Mouse (Mus musculus) liver, adult 2 months (tissue): Measurements from ENCODE around the gene Srsf1.

Experiments used
- CTCF ChIP-seq: fragments of 200-500 bp; IDR thresholded peaks from 2 replicates; pipeline ENCODE4 v1.5.1; 2011; ENCODE audit warnings: low read depth, low read length, control low read depth
- POLR2A ChIP-seq: fragments of 200-500 bp; IDR thresholded peaks from 2 replicates; pipeline ENCODE4 v1.6.1; 2011; ENCODE audit warnings: low read length, control low read depth; ENCODE audit not compliant: insufficient read depth; ENCODE audit errors: extremely low read depth

GRCm38 (mm10) chr11:88090293-88090692, 43.1 kb downstream of the Srsf1 start:
- no peak for TF ChIP-seq POLR2A
- TF ChIP-seq CTCF, result no peak
